Mouse (Mus musculus) cerebral cortex, adult 2 months (tissue): ENCODE measurements around the gene Litaf.

ENCODE experiments used
- WGBS: fragments of 180-500 bp; shearing (Covaris S2); methylation state at CpG from one replicate; pipeline ENCODE4 v1.1.7; 2018; 5-methylcytosine and 5-hydroxymethylcytosine counted together

Litaf gene

GRCm38 (mm10) chr16:11066029-11066832 lies at the start of gene Litaf:
Litaf (minus strand) TSS chr16:11066157.
- 1% methylated on average over 78 of the region's 78 CpGs for WGBS

DNA sequence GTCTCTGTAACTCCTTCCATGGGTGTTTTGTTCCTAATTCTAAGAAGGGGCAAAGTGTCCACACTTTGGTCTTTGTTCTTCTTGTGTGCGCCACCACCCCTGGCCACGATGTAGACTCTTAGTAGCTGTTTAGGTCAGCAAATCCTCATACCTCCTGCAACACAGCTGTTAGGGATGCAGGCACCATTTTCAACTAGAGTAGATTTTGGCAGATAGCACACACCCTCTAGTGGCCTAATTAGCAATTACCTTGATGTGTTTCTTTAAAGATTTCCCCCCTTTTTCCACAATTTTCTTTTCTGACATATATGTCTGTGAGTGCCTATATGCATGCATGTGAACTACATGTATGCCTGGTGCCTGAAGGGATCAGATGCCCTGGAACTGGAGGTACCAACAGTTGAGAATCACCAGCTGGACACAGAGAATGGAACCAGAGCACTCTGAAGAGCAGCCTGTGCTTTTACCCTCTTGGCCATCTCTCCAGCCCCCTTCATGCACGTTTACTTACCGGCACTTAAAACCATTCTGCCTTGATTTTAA lies 43.3 kb upstream of the Litaf start:
- 43% methylated on average over 4 of the region's 4 CpGs for WGBS

GRCm38 (mm10) chr16:11104905-11105304 lies 38.9 kb upstream of the Litaf start:
- 52% methylated on average over 1 of the region's 1 CpGs for WGBS

- 73% methylated on average over 3 of the region's 3 CpGs for WGBS
These were observed 31.3 kb upstream of the Litaf start for GRCm38 (mm10) chr16:11097301-11097700.

DNA sequence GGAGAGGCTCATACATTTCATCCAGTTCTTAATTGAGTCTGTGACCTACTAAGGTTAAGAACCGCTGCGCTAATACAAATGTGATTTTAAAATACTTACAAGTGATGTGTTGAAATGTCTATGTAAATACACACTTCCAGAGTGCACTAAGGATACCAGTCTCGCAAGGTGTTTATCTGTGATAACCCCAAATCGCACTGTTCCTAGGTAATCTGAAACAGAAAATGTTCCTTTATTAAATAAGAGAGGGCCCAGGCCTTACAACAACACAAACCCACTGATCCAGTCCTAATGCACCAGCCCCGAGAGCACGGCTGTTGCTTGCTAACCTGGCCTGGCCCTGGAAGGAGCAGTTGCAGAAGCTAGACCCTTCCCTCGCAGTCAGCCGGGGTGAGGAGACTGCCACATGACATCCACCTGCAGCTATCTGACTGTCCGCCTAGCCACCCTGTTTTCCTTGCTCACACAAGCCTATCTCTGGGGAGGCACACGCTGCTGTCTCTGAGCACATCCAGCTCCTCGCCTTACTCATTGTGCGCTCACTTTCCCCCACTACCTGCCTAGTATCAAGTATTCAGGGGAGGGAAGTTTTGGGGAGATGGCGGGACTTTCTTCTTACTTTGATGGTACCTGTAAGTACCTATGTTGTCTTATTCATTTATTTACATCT lies 27.9 kb upstream of the Litaf start:
- WGBS = 77% methylated on average over 13 of the region's 13 CpGs

DNA sequence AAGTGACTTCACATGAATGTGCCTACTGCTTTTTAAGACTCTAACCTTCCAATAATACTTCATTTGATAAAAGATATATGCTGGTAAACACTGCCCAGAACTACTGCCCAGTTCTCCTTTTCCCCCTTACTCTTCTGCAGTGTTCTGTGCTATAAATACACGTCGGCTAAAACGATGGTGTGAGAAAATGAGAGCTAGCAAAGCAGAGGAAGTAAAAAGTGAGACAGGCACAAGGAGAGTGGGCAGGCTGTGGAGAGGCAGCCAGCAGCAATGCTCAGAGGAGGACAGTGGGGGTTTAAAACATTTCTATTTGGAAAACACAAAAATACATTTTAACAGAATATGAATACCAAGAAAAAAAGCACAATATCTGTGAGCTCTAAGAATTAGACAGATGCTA lies 26.6 kb upstream of the Litaf start:
- 22% methylated on average over 3 of the region's 3 CpGs for WGBS

- 36% methylated on average over 4 of the region's 4 CpGs for WGBS
These were observed 26.1 kb upstream of the Litaf start for GRCm38 (mm10) chr16:11092061-11092460.

DNA sequence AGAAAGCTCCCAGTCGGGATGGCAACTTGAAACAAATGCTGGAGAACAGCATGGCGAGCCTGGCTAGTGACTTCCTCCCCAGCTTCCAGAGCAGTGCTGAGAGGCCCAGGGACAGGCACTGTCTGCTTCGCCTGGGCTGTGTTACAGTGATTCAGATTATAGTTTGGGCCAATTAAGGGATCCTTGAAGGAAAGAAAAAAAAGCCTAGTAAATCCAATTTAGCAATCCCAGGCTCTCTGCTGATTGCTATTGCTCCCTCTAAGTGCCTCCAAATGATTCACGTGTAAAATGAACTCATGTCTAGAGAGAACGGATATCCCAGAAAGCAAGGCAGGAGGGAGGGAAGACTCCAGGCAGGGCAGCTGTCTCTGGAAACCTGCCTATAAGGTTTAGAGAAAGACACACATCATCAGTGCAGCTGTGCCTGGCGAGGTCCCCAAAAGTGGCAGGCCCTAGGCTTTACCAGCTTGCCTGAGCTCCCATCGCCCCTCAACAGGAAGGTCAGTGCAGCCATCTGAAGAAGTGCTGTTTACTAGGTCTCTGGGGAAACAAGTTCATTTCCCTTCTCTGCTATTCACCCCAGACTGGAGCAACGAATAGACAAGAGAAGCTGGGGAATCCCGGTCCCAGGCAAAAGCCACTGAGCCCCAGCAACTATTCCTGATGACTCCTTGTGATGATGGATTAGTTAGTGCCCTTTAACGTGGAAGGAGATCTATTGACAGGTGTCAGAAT lies 25.0 kb upstream of the Litaf start:
- 46% methylated on average over 10 of the region's 10 CpGs for WGBS

DNA sequence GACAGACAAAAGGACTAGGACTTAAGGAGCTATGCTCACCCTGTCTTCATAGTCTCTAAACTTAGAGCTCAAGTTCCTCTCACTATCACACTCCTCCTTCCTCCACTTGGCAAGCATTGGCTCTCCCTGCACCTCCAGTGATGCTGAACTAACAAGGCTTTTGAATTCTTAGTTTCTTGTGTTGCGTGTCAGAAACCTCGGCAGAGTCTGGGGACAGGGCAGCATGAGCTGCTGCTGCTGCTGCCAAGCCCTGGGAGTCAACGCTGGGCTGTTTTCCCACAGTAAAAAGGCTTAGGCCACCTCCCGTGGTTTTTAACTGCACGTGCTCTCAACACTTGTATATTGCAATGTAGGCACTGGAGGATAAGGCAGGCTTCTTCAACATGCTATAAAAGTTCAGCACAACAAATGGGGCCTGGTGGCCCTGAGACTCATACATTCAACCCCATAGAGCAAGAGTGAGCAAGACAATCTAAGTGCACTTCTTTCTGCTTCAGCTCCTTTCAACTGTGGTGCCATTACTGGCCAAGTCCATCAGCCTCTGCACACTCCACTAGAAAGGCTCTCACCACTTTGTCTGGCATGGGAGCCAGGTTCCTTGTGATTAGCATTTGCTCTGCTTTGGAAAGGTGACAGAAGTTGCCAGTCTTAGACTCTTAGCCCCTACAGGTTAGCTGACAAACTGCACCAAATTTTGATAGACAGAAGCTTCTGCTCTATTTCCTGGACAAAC lies 21.1 kb upstream of the Litaf start:
- 29% methylated on average over 5 of the region's 5 CpGs for WGBS

DNA sequence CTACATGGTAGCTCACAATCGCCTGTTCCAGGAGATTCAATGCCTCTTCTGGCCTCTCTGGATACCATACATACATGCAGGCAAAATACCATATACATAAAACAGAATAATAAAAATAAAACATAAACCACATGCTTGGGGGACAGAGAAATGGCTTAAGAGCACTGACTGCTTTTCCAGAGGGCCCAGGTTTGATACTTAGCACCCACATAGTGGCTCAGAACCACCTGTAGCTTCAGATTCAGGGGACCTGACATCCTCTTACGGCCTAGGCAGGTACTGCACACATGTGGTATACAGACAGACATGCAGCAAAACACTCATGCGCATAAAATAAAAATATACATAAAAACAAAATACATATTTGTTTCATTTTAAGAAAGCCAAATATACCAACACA lies 20.3 kb upstream of the Litaf start:
- 90% methylated on average over 3 of the region's 3 CpGs for WGBS

GRCm38 (mm10) chr16:11084181-11084580 lies 18.2 kb upstream of the Litaf start:
- 92% methylated on average over 8 of the region's 8 CpGs for WGBS

- 23% methylated on average over 3 of the region's 3 CpGs for WGBS
These were observed 12.4 kb upstream of the Litaf start for GRCm38 (mm10) chr16:11078216-11078869.

- 46% methylated on average over 9 of the region's 9 CpGs for WGBS
These were observed 11.7 kb upstream of the Litaf start for GRCm38 (mm10) chr16:11077601-11078201.

DNA sequence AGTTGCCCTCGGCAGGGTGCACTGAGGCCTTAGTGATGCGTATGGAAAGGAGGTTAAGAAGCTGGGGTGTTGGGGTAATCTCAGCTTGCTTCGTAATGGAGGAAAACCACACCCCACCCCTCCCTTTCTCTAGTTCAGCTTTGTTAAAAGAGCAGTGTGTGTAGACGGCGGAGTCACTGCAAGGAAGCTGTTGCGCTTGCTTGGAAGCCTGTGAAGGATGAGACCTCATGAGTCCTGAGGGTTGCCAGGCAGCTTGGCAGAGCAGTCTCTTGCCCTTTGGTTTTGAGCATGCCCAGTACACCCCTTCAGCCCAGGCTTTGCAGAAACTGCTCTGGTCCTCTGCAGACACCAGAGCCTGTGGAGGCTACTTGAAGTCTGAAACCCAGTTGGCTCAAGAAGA lies 7.1 kb upstream of the Litaf start:
- 48% methylated on average over 6 of the region's 6 CpGs for WGBS

GRCm38 (mm10) chr16:11072454-11072853 lies 6.5 kb upstream of the Litaf start:
- WGBS = 57% methylated on average over 8 of the region's 8 CpGs

GRCm38 (mm10) chr16:11071887-11072286 lies 5.9 kb upstream of the Litaf start:
- 82% methylated on average over 4 of the region's 4 CpGs for WGBS

GRCm38 (mm10) chr16:11071176-11071575 lies 5.2 kb upstream of the Litaf start:
- WGBS = 40% methylated on average over 5 of the region's 5 CpGs

- 52% methylated on average over 7 of the region's 7 CpGs for WGBS
These were observed 3.9 kb upstream of the Litaf start for GRCm38 (mm10) chr16:11069710-11070420.

DNA sequence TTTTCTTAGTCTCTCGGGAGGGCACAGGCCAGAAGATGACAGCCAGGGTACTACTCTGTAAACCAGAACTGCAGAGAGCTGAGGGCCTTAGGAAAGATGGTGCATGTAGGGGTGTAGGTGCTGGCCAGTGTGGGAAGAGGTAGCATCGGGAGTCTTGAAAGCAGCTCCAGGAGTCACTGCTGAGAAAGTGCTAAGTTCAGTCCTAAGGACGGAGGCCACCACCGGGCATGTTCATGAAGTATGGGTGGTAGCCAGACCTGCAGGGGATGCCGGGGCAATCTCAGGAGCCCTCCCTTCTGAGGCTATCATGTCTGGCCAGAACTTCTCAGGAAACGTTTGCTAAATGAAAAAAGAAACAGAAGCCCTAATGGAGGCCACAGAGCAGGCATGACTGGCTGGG lies 3.3 kb upstream of the Litaf start:
- WGBS = 61% methylated on average over 6 of the region's 6 CpGs

GRCm38 (mm10) chr16:11068666-11069065 lies 2.7 kb upstream of the Litaf start:
- 92% methylated on average over 3 of the region's 3 CpGs for WGBS
